In genomic region chr4:141893157-141893784, GRCm38 (mm10) we compare ENCODE assay signal across 38 mouse cellular contexts. TPM values are rescaled to one million over a fixed set of nuclear protein-coding genes. Genes with fewer than 3 reads are reported as not detected.
"Had no signal": no experiment of that assay in that cellular context is flagged by ENCODE, and none has a peak within 500 bp of the region (broad histone marks: within the 10 kb centered on the region; RNA-seq: fewer than 3 reads in every experiment).

No protein-coding gene starts in this region.

- H3K9me3 ChIP-seq: heart, embryonic 13.5 days; heart, embryonic 15.5 days; hindbrain, embryonic 12.5 days; kidney, embryonic 15.5 days; limb, embryonic 13.5 days; limb, embryonic 15.5 days; liver, embryonic 13.5 days had no signal

- DNase-seq: forebrain, postnatal 0 days; gastrocnemius, postnatal 14 days; gastrocnemius, postnatal 36 days; heart, adult 11 months; heart, adult 2 months; heart, postnatal 14 days; heart, postnatal 36 days; kidney, adult 11 months; kidney, adult 2 months; kidney, adult 9 months; kidney, postnatal 14 days; kidney, postnatal 36 days; layer of hippocampus, adult 9-11 months; layer of hippocampus, postnatal 36 days; left cerebral cortex, postnatal 4 days; liver, embryonic 13.5 days had no signal

- H3K9ac ChIP-seq: forebrain, postnatal 0 days; heart, embryonic 13.5 days; heart, embryonic 15.5 days; hindbrain, embryonic 12.5 days; hindbrain, embryonic 14.5 days; kidney, embryonic 15.5 days; limb, embryonic 13.5 days; limb, embryonic 15.5 days; liver, embryonic 13.5 days had no signal

- H3K27me3 ChIP-seq: heart, embryonic 13.5 days; heart, embryonic 15.5 days; hindbrain, embryonic 12.5 days; kidney, embryonic 15.5 days; limb, embryonic 13.5 days; limb, embryonic 15.5 days had no signal

- H3K4me3 ChIP-seq: heart, adult 2 months; heart, embryonic 13.5 days; heart, embryonic 15.5 days; hindbrain, embryonic 12.5 days; kidney, embryonic 15.5 days; limb, embryonic 13.5 days; limb, embryonic 15.5 days; liver, embryonic 13.5 days had no signal

- ATAC-seq: forebrain, postnatal 0 days; hindbrain, embryonic 16.5 days; inflammation-experienced regulatory T-cells, adult 6 months had no signal

- H3K36me3 ChIP-seq: heart, embryonic 13.5 days; heart, embryonic 15.5 days; hindbrain, embryonic 12.5 days; kidney, embryonic 15.5 days; limb, embryonic 13.5 days; limb, embryonic 15.5 days; liver, embryonic 13.5 days had no signal

- H3K4me2 ChIP-seq: heart, embryonic 11.5 days; heart, embryonic 13.5 days; heart, embryonic 15.5 days; hindbrain, embryonic 12.5 days; hindbrain, embryonic 14.5 days; kidney, embryonic 15.5 days; limb, embryonic 13.5 days; limb, embryonic 15.5 days; liver, embryonic 13.5 days had no signal

- H3K27ac ChIP-seq: heart, adult 2 months; heart, embryonic 13.5 days; heart, embryonic 15.5 days; hindbrain, embryonic 12.5 days; hindbrain, embryonic 14.5 days; kidney, embryonic 15.5 days; kidney, postnatal 0 days; limb, embryonic 13.5 days; limb, embryonic 15.5 days; liver, embryonic 13.5 days had no signal

RNA-seq across cellular contexts. Expression of gene Ctrc, which starts 47.1 kb away (rescaled TPM):
- total RNA-seq: forebrain, postnatal 0 days; gastrocnemius, adult 18-20 months; gastrocnemius, adult 8-10 months; gastrocnemius, postnatal 14 days; gastrocnemius, postnatal 36 days; heart, adult 2 months; heart, postnatal 14 days; heart, postnatal 36 days; hematopoietic stem cell, adult 5-6 weeks; layer of hippocampus, adult 18-20 months; layer of hippocampus, postnatal 14 days; layer of hippocampus, postnatal 36 days; left cerebral cortex, adult 18-20 months; left cerebral cortex, adult 8-10 months; left cerebral cortex, postnatal 10 days; left cerebral cortex, postnatal 25 days; left cerebral cortex, postnatal 4 days had no signal
- polyA plus RNA-seq: forebrain, postnatal 0 days; heart, adult 2 months; heart, embryonic 11.5 days; heart, embryonic 13.5 days; heart, embryonic 15.5 days; heart, postnatal 0 days; hindbrain, embryonic 12.5 days; hindbrain, embryonic 14.5 days; hindbrain, embryonic 16.5 days; inflammation-experienced regulatory T-cells, adult 6 months; kidney, adult 2 months; kidney, embryonic 15.5 days; kidney, postnatal 0 days; limb, embryonic 11.5 days; limb, embryonic 13.5 days; limb, embryonic 15.5 days; liver, embryonic 13.5 days had no signal
